Mouse (Mus musculus) olfactory bulb, adult 2 months (tissue): ENCODE data around the gene Kcnk12. TPM values are rescaled to one million over a fixed set of nuclear protein-coding genes. Genes with fewer than 3 reads are reported as not detected.

Experiments
- H3K27ac ChIP-seq: fragments of 200-500 bp; 2 replicates; pipeline ENCODE4 v1.5.1; 2012; ENCODE audit warnings: low read depth, low read length; ENCODE audit not compliant: insufficient read depth
- H3K4me1 ChIP-seq: fragments of 200-500 bp; 2 replicates; pipeline ENCODE4 v1.6.1; 2012; ENCODE audit warnings: low read length; ENCODE audit not compliant: control insufficient read depth, insufficient read depth
- H3K4me3 ChIP-seq: fragments of 200-500 bp; 2 replicates; pipeline ENCODE4 v1.5.1; 2012; ENCODE audit warnings: mild to moderate bottlenecking, low read depth, low read length, moderate library complexity; ENCODE audit not compliant: insufficient read depth
- CTCF ChIP-seq: fragments of 200-500 bp; IDR thresholded peaks from 2 replicates; pipeline ENCODE4 v1.5.1; 2012; ENCODE audit warnings: low read depth, mild to moderate bottlenecking, low read length, moderate library complexity; ENCODE audit not compliant: insufficient read depth
- POLR2A ChIP-seq: fragments of 200-500 bp; IDR thresholded peaks from 2 replicates; pipeline ENCODE4 v1.6.1; 2012; ENCODE audit warnings: mild to moderate bottlenecking, low read depth, low read length, moderate library complexity; ENCODE audit not compliant: insufficient read depth
- WGBS: fragments of 180-500 bp; shearing (Covaris S2); methylation state at CpG from one replicate; pipeline ENCODE4 v1.1.7; 2018; 5-methylcytosine and 5-hydroxymethylcytosine counted together
- polyA plus RNA-seq: library from polyadenylated mRNA; stranded (reverse); fragments of >200 nt; gene quantifications from 2 replicates; pipeline ENCODE4 v1.2.4, GENCODE M21; 2012; ENCODE audit warnings: low replicate concordance; ENCODE audit not compliant: missing spikeins, insufficient read depth, insufficient read length

Kcnk12 gene
- polyA plus RNA-seq, 1 experiment = not detected

- H3K4me3 ChIP-seq = no peak overlapping the region
- 92% methylated on average over 8 of the region's 8 CpGs for WGBS
- no peaks in the 10 kb centered on the region; the same call in 1 of the 2 replicates for H3K4me1 ChIP-seq
- TF ChIP-seq CTCF (no peak), POLR2A (no peak)
- H3K27ac ChIP-seq = no peak overlapping the region
Observed at GRCm38 (mm10) chr17:87734471-87734870, 63.3 kb downstream of the Kcnk12 start.

DNA sequence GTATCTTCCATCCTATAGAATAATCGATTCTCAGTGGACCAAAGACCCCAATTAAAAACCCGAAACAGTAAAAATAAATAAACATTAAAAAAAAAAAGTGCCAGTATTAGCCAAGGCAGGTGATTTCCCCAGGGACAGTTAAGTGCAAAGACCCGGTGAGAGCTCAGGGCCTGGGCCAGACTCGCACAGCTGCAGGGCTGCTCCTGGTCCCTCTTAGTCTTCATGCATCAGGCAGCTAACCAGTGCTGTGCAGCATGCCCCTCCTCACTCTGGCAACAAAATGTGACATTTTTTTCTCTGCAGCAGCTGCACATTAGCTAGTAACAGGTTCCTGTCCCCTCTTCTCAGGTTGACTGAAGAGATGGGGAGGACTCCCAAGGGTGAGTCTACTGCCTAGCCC lies 65.8 kb downstream of the Kcnk12 start:
- WGBS = 83% methylated on average over 4 of the region's 4 CpGs

DNA sequence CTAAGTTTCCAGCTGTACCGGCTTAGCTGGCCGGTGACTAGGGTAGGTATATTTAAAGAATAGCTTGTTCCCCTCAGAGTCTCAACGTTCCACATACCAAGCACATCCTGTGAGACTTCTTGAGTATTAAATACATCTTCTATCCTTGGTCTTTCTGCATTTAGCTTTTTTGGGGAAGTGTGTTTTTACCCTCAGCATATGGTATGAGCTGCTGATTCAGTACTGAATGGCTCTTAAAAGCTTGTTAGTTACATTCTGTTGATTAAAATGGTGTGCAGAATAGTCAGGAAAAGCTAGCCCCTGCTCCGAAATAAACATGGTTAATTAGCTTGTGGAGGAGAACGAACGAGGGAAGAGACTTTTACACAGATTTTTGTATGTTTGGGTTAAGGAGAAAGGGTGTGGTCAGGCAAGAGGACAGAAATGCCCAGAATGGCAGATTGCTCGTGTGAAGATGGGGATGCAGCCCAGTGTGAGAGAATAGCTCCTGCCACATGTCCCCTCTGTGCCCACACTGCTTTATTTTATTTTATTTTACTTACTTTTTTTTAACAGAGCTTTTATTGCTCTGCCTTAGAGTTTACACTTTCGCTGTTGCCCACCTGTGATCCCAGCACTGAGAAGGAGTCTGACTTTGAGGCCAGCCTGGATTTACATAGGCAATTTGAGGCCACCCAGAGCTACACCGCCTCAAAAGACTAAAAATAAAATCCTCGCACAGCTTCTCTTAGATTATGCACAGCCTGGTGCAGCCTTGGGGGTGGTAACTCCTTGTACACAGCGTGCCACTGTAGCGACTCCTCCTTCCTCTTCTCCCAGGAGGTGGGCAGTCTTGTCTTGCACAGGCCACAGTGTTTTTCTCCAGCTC lies 71.1 kb downstream of the Kcnk12 start:
- H3K27ac ChIP-seq = no peak overlapping the region

More for the DNA sequence above, 65.8 kb downstream of the Kcnk12 start:
- Histone ChIP-seq H3K27ac (no peak overlapping the region), H3K4me3 (no peak overlapping the region), H3K4me1 (no peaks in the 10 kb centered on the region; the same call in 1 of the 2 replicates)
- no peak for TF ChIP-seq CTCF
- TF ChIP-seq POLR2A = no peak

GRCm38 (mm10) chr17:87724727-87725126 lies 73.1 kb downstream of the Kcnk12 start:
- WGBS = 83% methylated on average over 7 of the region's 7 CpGs
- H3K4me3 ChIP-seq = no peak overlapping the region
- H3K4me1 ChIP-seq = no peaks in the 10 kb centered on the region
- TF ChIP-seq POLR2A (no peak), CTCF (no peak)
- H3K27ac ChIP-seq = no peak overlapping the region

More for the DNA sequence above, 71.1 kb downstream of the Kcnk12 start:
- no peak overlapping the region for H3K4me3 ChIP-seq
- no peaks in the 10 kb centered on the region for H3K4me1 ChIP-seq
- TF ChIP-seq CTCF (no peak), POLR2A (no peak)
- WGBS = 62% methylated on average over 12 of the region's 12 CpGs

- H3K4me1 ChIP-seq = peaks cover 13% of the 10 kb centered on the region
- TF ChIP-seq POLR2A = no peak
- no peak for TF ChIP-seq CTCF
- 87% methylated on average over 8 of the region's 8 CpGs for WGBS
- no peak overlapping the region for H3K27ac ChIP-seq
- no peak overlapping the region for H3K4me3 ChIP-seq
Observed at GRCm38 (mm10) chr17:87700101-87700500, 97.7 kb downstream of the Kcnk12 start.

- Histone ChIP-seq H3K4me1 (peaks cover 13% of the 10 kb centered on the region), H3K4me3 (no peak overlapping the region), H3K27ac (no peak overlapping the region)
- 83% methylated on average over 16 of the region's 16 CpGs for WGBS
- no peak for TF ChIP-seq POLR2A
- TF ChIP-seq CTCF = no peak
Observed at GRCm38 (mm10) chr17:87698996-87699765, 98.6 kb downstream of the Kcnk12 start.

DNA sequence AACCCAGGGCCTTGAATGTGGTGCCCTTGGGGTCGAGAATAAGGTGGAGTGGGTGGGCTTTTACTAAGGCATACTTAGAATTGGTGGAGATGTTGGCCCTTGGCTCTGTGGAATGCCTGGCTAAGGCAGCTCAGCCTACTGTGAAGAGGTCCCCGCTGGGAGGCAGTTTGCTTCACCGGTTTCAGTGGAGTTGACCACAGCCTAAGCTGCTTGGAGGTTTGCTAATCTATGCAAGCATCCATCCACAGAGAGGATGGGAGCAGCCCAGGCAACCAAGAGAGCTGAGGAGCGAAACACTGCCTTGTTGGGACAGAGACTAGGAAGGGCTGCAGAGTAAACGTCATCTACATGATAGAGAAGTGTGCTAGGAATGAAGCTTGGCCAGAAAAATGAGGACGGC lies 101.0 kb downstream of the Kcnk12 start:
- peaks cover 13% of the 10 kb centered on the region for H3K4me1 ChIP-seq
- WGBS = 92% methylated on average over 6 of the region's 6 CpGs
- H3K4me3 ChIP-seq = no peak overlapping the region
- TF ChIP-seq POLR2A = no peak
- TF ChIP-seq CTCF = no peak
- no peak overlapping the region for H3K27ac ChIP-seq

GRCm38 (mm10) chr17:87695874-87696465 lies 101.8 kb downstream of the Kcnk12 start:
- TF ChIP-seq POLR2A (no peak), CTCF (no peak)
- WGBS = 60% methylated on average over 11 of the region's 11 CpGs
- Histone ChIP-seq H3K4me3 (no peak overlapping the region), H3K27ac (no peak overlapping the region), H3K4me1 (peaks cover 13% of the 10 kb centered on the region)

Other genes with a start within 250 kb of the Kcnk12 start
- not detected in 2 replicates for gene Epcam, start 162.0 kb downstream of the Kcnk12 start, polyA plus RNA-seq
- gene Msh2, start 125.7 kb downstream of the Kcnk12 start, polyA plus RNA-seq = not detected in 2 replicates
- gene Rpl36-ps4, start 123.0 kb upstream of the Kcnk12 start, polyA plus RNA-seq = not detected in 2 replicates
- not detected in 2 replicates for gene Msh6, start 177.1 kb upstream of the Kcnk12 start, polyA plus RNA-seq